Mouse (Mus musculus) c-Kit-positive CD71-positive TER-119-negative erythroid progenitor cells, embryonic 14.5 days (primary cell): ENCODE data around the gene Mta3.

Experiments used
- DNase-seq: peaks from one replicate; pipeline ENCODE4 v3.0.0-alpha.2; 2013; ENCODE audit warnings: low read depth

The Mta3 gene

DNA sequence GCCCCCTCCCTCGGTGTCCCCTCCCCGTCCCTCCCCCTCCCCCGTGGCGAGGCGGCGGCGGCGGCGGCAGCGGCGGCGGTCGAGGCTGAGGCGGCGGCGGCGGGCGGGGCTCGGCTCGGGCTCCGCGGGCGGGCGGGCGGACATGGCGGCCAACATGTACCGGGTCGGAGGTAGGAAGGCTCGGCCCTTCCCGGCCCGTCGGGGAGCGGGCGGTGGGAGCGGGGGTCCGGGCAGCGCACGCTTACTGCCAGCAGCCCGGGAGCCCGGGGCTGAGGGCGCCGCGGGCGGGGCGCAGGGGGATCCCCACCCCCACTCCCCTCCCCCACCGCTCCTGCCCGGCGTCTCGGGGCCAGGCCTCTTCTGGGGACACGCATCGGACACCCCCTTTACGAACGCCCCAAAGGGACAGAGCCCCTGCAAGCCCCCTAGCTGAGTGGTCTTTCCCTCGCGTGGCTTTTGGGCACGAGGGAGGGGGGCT is at the start of gene Mta3:
Gene Mta3 (plus strand): TSS at position 48 of the 478 bp plus-strand sequence.
- no peak for DNase-seq

DNA sequence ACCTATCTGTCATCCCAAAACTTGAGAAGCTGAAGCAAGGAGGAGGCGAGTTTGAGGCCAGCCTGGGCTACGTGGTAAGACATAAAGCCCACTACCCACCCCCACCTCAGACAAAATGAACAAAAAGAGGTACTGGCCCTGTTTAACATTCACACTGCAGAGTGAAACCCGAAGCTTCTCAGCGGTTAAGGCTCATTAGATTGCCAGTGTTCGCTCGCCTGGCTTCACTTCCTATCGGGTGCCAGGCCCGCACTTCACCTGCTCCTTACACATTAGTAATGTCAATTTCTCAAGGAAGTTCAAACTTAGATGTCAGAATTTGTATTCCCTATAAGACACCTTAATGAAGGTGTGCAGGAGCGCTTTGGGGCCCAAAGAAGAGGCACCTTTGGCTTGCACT is 48.6 kb upstream of the Mta3 start:
- no peak for DNase-seq

- DNase-seq, result peak; percentile 78
Measured at GRCm38 (mm10) chr17:83658943-83659342, 47.0 kb upstream of the Mta3 start.

DNA sequence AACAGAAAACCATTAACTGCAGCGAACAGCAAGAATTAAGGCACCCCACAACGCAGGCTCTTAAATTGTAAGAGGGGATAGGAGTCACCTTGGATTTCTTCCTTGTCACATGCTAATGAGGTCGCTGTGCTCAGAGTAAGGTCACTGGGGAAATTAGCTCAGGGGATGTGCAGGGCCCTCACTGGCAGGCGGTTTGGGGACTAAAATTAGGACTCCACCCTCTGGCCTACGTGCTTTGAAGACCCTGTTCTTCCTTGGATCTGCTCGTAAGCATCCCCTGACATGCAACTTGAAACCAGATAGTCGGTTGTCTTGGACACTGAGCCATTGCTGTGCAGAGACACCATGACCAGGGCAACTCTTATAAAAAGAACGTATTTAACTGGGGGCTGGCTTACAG is 41.2 kb upstream of the Mta3 start:
- no peak for DNase-seq

GRCm38 (mm10) chr17:83666597-83667287 is 39.2 kb upstream of the Mta3 start:
- peak; percentile 69 for DNase-seq

DNA sequence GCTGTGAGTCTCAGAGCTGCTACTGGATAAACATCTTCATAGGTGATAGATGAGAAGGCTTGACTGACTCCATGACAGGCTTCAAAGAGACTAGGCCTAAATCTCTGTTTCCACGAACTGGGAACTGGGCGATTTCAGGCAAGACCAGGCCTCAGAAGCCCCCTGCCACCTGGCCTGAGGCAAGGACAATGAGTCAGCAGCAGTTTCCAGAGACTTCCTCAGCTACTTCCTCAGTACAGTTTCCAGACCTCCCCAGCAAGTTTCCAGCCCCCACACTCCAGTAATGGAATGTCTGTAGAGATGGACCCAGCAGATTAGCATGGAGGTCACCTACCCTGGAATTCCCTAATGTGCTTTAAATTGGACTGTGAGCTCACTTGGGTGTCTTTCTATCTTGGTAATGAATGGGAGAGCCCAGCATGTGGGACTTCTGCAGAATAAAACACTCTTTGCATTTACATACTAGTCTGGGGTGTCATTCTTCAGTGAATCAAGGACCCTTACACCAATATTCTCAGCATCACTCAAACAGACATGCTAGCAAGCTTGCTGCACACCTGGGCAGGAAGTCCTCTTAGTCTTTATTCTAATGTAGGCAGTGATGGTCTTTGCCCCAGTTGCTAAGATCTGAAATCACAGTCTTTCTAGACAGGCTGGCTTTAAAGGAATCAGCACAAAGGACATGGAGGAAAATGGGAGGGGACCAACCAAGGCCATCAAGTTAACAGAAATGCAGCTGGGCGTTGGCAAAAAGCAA is 37.9 kb upstream of the Mta3 start:
- DNase-seq, result no peak

- DNase-seq, result no peak
Measured at GRCm38 (mm10) chr17:83672685-83673084, 33.3 kb upstream of the Mta3 start.

DNA sequence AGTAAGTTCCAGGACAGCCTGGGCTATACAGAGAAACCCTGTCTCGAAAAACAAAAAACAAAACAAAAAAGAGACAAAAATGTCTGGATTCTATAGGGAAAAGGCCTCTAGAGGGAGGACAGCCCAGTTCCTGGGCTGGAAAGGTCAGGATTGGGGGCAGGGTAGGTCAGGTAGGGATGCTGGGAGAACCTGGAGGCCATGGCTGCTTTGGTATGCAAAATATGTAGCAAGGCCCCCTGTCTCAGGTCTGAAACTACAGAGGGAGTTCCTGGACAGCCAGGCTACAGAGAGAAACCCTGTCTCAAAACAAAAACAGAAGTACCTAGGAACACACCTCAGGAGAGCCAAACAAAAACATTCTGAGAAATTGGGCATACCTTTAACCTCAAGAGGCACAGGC is 28.6 kb upstream of the Mta3 start:
- no peak for DNase-seq

DNA sequence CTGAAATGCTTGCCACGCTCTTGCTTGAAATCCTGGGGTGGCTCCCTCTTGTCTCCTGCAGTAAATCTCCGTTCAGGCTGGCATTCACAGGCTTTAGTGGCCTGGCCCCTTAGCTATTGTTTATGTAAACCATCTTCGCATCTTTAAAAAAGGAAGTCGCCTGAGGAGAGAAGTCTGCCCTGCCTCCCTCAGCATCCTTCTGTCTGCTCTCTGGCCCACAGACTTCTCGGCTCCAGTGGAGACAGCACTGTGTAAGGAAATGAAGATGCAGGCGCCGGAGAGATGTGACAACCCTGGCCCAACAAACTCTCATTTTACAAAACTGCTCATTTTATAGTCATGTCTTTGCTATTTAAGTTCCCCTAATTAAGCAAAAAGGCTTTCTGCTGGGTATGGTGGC is 24.0 kb upstream of the Mta3 start:
- DNase-seq, result no peak

DNA sequence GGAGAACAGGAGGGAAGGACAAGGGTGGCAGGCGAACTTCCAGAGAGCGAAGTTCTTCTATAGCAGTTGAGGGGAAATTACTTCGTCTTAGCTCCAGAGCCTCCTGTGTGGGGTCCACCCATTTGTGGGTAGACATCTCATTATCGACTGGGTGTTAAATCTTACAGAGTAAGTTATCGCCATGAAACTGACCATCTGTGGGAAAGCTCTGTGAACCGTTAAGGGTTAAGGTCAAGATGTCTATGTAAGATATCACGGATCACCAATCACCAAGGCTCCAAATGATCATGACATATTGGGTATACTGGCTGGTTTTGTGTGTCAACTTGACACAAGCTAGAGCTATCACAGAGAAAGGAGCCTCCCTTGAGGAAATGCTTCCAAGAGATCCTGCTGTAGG is 21.5 kb upstream of the Mta3 start:
- peak; percentile 68 for DNase-seq

- no peak for DNase-seq
Measured at GRCm38 (mm10) chr17:83690418-83690817, 15.5 kb upstream of the Mta3 start.

- no peak for DNase-seq
Measured at GRCm38 (mm10) chr17:83691379-83691778, 14.6 kb upstream of the Mta3 start.

DNA sequence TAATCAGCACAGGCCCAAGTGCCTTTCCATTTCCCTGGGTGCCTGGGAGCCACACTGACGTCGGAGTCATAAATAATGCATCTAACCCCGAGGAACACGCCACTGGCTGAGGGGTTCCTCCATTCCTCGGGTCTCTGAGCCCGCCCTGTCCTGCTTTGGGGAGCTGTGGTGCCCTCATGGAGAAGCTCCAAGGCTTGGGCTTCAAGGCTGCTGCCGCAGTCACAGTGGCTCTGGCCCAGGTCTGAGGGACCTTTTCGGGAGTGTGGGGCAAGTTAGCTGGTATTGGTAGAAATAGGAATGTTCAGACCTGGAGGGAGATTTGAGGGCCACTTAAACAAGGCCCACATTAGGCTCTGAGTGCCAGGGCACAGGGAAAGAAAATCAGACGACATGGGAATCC is 12.0 kb upstream of the Mta3 start:
- no peak for DNase-seq

- DNase-seq, result no peak
Measured at GRCm38 (mm10) chr17:83695785-83696184, 10.2 kb upstream of the Mta3 start.

DNA sequence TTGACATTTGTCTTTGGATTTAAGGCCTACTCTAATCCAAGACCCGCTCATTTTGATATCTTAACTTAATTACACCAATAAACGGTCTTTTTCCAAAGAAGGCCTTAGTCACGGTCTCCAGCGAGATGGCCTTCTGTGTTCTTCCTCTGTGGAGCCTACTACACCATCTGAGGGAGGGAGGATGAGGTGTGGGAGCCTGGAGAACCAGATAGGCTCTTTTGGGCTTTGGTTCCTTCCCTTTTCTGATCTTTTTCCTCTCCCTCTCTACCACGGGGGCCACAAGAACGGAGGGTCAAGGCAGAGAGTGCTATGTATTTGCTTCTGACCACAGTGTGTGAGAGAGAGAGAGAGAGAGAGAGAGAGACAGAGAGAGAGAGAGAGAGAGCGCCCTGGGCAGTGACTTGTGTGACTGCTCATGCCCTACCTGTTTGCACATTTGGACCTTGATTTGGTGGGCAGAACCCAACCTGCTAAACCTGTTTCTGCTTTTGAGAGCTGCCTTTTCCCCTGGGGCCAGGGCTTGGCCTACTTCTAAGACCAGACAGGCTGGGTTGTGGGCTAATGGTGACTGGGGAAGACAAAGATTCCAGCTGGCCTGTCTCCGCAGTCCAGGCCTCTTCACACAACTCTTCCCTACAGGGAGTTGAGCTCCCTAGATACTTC is 6.8 kb upstream of the Mta3 start:
- no peak for DNase-seq

DNA sequence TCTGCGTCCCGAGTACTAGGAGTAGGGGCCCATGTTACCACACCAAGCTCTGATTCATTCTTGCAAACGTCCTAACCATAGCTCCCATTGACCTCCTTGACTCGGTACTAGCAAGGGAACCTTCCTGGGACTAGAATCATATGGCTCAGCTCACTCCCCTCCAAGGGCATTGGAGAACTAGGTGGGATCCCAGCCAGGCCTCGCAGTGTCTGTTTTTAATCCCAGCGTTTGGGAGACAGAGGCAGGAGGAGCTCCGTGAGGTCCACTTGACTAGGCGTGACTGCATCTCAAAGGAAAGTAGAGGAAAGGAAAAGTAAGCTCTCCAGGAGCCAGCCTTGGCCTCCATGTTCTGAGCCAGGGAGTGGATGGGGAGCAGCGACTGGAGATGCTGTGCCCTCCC is 5.8 kb upstream of the Mta3 start:
- DNase-seq, result no peak

DNA sequence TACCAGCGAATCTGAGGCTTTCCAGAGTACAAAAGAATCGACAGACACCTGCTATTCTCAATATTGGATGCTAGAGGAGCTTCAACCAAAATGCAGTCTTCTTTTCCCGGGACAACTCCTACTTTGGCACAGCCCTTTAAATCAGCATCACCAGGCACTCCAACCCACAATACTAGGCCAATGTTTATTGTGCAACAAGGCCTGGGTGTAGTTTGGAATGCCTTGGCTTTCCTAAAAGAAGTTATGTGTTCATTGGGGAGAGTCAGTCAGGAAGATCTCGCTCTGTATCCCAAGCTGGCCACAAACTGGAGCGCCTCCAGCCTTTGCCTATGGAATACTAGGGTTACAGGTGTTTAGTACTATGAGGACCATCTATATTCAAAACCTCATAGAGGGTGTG is 1.5 kb upstream of the Mta3 start:
- DNase-seq, result no peak

GRCm38 (mm10) chr17:83705352-83706115 is 429 bp upstream of the Mta3 start:
- peak; percentile 64 for DNase-seq

DNA sequence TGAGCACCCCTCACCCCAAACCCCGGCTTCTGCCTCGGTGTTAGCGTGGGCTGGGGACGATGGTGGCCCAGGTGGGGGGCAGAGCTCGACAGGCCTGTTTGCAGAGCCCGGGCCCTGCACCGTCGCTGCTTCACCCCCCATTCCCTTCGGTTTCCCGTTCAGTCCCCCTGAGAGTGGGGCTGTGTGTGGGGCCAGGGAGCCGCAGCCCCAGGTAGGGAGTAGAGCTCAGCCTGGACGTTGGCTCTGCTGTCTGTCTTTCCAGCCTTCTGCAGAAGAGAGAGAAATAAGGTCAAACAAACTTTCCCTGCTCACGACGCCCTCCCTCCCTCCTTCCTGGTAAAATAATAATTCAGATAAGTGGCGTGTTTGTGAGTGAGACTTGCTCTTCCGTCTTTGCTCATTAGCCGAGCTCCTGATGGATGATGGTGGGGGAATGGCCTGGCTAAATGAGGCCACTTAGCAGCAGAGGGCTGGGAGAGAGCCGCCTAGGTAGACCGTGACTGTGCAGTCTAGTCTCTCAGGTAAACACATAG is 697 bp downstream of the Mta3 start:
- no peak for DNase-seq

DNA sequence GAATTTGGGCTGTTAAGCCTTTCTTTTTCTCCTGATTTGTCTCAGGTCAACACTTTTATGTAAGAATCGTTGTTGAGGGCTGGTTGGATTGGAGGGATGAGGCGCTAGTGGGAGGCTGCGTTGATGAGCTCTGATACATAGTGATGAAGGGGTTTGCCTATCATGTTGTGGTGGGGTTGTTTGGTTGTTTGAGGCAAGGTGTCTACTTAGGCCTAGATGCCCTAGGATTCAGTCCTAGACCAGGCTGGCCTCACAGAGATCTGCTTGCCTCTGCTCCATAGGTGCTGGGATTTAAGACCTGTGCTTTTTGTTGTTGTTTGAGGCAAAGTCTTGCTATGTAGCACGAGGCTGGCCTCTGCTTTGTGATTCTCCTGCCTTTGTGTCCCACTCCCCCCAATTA is 1.4 kb downstream of the Mta3 start:
- no peak for DNase-seq

- no peak for DNase-seq
Measured at GRCm38 (mm10) chr17:83707846-83708245, 1.9 kb downstream of the Mta3 start.

DNA sequence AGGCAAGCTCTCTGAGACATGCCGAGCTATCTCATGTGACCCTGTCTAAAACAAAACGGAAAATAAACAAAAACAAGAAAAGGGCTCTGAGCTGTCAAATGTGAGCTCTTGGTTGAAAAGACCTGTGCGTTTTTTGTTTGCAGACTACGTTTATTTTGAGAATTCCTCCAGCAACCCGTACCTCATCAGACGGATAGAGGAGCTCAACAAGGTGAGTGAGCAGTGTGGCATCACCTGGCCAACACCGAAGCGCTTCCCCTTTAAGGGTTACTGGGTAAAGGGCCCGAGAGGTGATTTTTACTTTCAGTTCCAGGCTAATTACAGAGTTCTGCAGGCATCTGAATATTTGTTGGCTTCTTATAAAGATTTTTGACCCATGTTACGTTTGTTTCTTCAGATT is 2.3 kb downstream of the Mta3 start:
- no peak for DNase-seq
